Mouse (Mus musculus): Measurements from ENCODE around the gene Emc9.

Gene Emc9

DNA sequence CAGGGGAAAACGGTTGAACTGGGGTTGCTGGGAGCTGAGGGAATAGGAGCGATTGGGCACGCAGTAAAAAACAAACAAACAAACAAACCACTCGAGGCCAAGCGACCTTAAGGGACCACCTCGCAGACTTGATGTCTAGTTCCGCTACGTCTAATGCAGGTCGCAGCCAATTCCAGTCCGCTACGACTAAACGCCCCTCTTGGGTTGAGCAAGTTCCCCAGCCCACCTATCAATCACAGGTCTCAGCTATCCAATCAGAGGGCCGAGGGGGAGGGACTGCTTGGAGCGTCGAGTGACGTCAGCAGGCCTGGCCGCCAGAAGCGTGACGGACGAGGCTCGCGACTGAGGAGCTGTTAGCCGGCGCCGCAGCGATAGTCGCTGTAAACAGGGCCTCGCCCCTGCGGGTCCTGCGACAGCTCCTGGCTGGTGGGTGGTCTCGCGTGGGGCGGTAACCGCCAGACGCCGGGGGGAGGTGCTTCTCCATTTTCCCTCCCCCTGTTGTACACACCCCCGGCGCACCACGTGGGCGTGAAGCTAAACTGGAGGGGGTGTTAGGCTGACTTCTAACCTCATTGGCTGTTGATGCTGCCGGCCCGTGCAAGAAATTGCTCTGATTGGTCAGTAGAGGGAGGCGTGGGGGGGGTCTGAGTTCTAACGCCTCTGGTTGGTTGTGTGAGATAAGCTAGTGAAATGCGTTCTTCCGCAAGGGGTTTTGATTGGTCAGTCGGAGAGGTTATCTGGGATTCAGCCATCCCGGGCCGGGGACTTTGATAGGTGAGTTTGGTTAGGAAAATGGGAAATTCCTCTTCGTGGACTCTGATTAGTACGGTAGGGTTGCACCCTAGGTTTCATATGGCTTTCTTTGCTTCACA lies 24.7 kb downstream of the Emc9 start, which contains the start of gene A730061H03Rik:
Gene A730061H03Rik (minus strand): TSS at position 205 of the 872 bp plus-strand sequence.
- peak; percentile 99 for DNase-seq (ENCODE audit: low spot score)

DNA sequence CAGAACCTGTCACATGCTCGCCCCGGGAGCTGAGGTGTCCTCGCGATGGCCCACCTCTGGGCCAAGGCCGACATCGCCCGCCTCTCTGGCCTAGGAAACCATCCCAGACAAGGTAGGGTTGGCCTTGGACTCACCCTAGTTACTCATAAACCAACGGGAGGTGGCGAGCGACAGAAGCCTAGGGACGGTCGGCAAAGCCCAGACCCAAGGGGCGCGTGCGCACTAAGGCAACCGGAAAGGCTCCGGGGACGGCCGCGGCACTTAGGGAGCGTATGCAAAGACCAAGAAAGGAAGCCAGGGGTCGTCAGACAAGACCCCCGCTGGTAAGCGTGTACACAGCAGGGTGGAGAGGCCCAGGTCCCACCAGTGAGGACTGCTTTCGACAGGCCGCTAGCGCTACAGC lies 25.3 kb downstream of the Emc9 start, which contains the start of gene Dcaf11:
Gene Dcaf11 (plus strand): TSS at position 208 of the 403 bp plus-strand sequence.
- DNase-seq (ENCODE audit: low spot score): peak; percentile 94

DNA sequence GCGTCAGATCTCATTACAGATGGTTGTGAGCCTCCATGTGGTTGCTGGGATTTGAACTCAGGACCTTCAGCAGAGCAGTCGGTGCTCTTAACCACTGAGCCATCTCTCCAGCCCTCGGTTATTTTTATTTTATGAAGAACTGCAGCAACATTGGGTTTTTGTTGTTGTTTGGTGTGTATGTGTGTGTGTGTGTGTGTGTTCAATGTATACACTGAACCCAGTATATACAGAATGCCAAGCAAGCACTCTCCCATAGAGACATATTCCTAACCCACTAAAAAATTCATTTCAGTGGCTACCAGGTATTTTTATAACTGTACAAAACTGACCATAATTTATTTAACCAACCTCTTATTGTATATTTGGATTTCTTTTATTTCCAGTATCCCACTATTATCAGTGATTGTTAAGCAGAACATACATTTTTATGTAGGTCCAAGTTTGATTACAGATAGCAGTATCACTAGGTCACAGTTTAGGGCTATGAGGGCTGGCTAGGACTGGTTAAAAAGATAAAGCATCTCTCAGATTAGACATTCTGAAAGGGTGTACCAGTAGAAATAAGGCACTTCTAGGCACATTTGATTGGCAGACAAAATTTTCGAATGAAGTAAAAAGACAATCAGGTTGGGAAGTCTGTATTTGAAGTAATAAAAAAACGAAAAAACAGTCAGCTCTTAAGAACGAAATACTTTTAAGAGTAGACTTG lies 26.2 kb downstream of the Emc9 start:
- DNase-seq (ENCODE audit: low spot score): no peak

DNA sequence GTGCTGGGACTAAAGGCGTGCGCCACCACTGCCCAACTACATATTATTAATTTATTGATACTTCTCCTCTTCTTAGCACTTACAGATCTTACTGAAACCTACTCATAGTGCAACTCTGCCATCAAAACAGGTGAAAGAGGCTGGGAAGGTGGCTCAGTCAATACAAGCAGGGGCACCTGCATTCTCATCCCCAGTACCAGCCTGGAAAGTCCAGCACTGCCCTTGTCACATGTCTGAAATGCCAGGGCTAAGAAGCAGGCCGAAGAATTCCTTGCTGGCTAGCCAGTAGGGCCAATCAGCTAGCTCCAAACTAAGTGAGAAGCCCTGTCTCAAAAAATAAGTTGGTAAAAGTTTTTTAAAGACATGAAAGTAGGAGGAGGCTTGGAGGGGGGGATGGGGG lies 27.5 kb downstream of the Emc9 start:
- no peak for DNase-seq (ENCODE audit: low spot score)

DNA sequence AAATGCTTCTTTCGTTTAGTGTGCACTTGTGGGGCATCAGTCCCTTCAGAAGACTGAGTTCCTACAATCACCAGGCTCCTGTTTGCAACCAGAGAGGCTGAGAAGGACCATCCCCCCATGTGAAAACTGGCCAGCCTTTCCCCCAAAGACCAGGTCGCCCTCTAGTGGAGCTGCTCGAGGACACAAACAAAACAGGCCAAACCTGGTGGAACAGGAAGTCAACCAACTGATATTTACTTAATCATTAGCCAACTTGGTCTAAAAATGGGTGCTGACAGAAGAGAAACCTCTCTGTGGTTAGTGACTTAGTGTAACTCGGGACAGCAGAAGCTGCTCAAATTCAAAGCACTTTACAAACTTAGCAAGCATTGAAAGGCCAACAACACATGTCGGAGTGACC lies 28.1 kb downstream of the Emc9 start:
- peak; percentile 93 for DNase-seq (ENCODE audit: low spot score)

DNA sequence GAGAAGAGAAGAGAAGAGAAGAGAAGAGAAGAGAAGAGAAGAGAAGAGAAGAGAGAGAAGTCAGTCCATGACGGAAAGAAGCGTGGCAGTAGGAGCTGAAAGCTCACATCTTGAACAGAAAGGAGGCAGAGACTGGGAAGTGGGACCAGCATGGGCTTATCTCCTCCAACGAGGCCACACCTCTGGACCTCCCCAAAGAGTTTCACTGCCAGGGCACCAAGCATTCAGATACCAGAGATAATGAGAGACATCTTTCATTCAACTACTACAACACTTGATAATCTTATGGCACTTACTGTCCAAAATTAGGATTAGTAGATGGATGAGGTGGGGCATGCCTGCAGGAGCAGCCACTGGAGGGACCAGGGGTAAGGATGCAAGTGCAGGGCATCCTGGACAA lies 29.3 kb downstream of the Emc9 start:
- no peak for DNase-seq (ENCODE audit: low spot score)

DNA sequence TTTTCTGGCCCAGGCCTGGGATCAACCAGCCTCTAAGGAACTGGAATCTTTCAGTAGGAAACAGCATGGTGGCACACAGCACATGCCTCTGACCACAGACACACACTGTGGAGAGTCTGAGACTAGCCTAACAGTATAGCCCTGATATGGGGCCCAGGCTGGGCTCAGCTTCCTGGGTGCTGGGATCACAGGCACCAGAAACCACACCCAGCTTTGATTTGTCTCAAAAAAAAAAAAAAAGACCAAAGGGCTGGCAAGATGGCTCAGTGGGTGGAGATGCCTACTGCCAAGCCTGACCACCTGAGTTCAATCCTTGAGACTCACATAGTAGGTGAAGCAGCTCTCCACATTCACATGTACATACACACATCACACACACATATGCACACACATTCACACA lies 30.5 kb downstream of the Emc9 start:
- no peak for DNase-seq (ENCODE audit: low spot score)

DNA sequence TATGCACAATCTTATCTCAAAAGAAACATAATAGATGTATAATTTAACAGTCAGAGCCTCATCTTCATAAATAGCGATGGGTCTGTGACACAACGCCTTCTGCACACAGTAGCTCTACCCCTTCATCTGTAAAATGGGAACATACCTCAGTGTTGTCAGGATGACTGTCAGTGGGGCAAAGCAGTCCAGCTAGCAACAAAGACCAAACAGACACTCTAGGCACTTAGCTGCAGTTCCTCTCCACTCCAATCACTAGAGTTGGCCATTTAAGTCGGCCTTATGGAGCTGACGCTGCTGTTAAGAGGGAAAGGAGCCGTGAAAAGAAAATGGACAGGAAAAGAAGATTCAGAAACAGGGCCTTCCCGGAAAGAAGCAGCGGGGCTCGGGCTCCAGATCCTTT lies 33.3 kb downstream of the Emc9 start:
- DNase-seq (ENCODE audit: low spot score): no peak

DNA sequence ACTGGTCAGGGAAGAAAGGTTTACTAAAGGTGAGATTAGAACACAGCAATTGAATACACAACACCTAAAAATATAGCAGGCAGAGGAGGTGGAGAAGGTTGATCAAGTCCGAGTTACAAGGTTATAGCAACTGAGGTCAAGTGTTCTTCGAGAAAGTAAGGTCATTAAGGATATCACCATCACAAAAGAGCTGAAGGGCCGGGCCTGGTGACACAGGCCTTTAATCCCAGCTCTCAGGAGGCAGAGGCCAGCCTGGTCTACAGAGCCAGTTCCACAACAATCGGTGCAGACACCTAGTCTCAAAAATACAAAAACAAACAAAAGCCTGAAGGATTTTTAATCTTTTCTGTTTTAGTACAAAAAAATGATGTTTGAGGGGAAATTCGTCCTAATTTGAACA lies 33.8 kb downstream of the Emc9 start:
- no peak for DNase-seq (ENCODE audit: low spot score)

DNA sequence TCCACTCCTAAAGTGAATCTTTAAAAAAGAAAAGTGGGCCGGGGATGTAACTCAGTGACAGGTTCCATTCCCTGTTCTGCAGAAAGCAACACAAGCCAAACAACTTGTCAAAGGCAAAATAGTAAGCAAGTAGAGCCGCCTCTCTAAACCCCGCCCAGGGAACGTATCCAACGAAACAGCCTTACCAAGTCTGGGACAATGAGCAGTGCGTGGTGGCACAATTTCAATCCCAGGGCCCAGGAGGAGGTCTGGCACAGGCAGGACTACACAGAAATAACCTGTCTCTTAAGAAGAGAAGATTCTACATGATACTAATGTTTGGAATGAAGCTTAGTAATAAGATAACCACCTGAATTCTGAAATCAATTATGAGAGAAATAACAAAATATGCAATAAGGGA lies 34.9 kb downstream of the Emc9 start:
- DNase-seq (ENCODE audit: low spot score): no peak

DNA sequence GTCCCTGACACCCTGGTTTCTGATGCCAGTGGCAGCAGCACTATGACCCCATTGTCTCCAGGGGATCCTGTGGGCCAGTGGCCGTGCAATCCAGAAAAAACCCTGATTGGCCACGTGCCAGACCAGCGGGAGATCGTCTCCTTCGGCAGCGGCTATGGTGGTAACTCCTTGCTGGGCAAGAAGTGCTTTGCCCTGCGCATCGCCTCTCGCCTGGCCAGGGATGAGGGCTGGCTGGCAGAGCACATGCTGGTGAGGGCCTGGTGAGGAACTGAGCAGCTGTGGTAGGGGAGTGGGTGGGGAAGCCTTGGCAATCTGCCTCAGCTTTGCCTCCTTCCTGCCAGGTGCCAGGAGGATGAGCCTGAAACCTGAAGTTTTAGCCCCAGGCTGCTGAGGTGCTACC lies 40.8 kb downstream of the Emc9 start:
- DNase-seq (ENCODE audit: low spot score): no peak

DNA sequence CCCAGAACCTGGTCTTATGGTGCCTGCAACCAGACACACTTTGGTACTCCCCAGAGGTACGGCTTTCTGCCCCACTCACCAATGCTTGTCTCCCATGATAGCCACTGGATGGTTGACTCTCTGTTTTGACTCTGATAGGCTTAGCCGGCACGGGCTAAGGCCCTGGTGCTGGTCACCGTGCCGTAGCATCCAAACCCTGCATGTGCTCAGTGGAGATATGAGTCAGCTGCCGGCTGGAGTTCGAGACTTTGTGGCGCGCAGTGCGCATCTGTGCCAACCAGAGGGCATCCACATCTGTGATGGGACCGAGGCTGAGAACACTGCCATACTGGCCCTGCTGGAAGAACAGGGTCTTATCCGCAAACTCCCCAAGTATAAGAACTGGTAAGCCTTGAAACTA lies 42.8 kb downstream of the Emc9 start:
- DNase-seq (ENCODE audit: low spot score): no peak

DNA sequence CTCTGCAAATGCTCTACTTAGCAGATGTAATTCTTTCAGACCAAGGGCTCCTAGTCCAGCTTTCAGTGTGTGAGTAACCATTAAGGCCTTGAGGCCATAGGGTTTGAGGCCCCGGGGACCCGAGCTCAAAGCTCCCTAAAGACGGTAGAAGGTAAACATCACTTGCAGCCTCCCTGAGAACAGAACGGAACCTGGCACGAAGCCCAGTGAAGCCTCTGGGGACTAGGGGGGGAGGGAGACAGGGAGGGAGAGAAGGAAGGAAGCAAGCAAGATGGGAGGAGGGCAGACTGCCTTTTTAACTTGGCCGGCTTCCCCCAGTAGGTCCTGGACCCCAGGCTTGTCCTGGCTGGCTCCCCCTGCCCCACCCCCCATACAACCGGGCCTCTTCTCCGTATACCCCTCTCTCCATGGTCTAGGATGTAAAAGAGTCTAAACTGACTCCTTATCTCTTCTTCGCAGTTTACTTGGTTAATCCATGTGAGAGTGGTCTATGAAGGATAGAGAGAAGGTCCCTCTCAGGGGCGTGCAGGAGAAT lies 44.2 kb downstream of the Emc9 start:
- peak; percentile 79 for DNase-seq (ENCODE audit: low spot score)

DNA sequence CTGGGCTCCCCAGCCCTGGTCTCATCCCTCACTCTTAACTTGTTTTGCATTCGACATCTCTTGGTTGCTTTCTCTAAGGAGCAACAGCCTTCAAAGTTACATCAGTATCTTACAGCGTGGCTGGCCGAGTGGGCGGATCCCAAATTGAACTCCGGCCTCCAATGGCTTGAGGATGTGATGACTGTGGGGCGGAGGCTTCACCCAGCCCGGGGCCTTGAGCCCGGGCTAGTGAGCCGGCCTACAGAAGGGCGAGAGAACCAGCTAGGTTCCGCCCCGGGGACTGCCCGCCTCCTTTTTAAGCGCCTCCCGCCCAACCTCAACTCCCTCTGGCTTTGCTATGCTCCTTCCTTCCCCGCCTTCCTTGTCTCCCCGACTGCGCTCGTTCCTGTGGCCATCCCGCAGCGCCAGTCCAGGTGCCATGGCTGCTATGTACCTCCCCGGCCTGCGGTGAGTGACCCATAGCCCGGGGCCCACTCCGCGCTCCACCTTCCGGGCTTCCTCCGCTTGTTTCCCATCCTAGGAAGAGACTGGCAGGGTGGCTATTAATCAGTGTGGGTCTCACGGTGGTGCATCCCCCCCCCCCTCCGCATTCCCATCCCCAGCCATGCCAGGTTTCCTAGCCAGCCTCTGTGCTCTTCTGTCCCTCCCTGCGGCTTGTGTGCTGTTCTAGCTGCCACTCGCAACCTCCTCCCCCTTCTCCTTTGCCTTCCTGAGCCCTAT lies 44.9 kb downstream of the Emc9 start, which contains the start of gene Pck2:
Gene Pck2 (plus strand): TSS at position 200 of the 720 bp plus-strand sequence.
- peak; percentile 94 for DNase-seq (ENCODE audit: low spot score)

DNA sequence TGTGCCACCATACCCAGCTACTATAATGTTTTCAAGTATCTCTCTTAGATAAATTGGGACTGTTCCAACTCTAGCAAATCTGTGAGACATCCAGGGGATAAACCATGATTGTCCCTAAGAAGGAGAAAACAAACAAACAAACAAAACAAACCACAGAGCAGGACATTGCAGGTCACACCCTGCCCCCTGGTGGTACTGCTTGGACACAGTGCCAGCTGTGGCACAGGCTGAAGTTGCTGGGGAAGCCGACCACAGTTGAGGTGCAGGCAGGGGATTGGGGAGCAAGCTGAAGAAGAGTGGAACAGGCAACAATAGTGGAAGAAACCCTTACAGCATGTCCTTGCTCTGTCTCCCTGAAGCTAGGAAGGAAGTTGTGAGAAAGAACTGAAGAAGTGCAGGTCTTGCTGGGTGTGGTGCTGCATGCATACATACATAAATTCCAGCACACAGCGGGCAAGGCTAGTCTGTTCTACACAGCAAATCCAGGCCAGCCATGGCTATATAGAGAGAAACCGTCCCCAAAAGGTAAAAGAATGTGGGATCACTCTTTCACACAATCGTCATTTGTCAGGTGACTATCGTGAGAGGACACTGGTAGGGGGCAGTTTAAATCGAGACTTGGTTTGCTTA lies 48.9 kb downstream of the Emc9 start:
- DNase-seq (ENCODE audit: low spot score): no peak
